Comparison of ENCODE assay signal across 13 mouse cellular contexts in the genomic region with DNA sequence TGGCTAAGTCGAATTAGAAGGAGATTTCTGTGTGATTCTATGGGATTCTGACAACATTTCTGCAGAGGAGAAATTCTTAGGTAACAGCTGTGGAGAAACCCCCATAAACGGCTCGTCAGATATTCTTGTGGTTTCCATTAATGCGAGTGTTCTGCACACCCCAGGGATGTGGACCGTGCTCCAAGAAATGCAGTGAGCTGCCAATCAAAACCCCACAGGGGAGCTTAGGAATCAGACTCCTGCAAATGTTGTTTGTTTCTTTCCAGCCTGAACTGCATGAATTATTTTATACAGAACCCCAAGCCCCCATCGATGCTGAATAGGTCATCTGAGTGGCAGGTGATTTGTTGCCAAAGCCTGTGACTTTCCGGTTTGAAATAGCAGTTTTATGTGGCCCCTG.
DNase-seq lines count a peak whose midpoint lies in the region; ATAC-seq and TF ChIP-seq lines count a peak whose summit lies in the region.
"Had no signal": no experiment of that assay in that cellular context is flagged by ENCODE, and none has a peak within 500 bp of the region (broad histone marks: within the 10 kb centered on the region; RNA-seq: fewer than 3 reads in every experiment).

No protein-coding gene starts in this region.

- no peak overlapping the region for H3K4me3 ChIP-seq in limb, embryonic 11.5 days (ENCODE audit: low read depth, low read length)
- no peak overlapping the region for H3K4me3 ChIP-seq in limb, embryonic 10.5 days
- H3K4me3 ChIP-seq in forebrain, postnatal 0 days (ENCODE audit: low read depth, low read length): no peak overlapping the region
- no peak overlapping the region for H3K4me3 ChIP-seq in limb, embryonic 13.5 days
- H3K4me3 ChIP-seq: heart, embryonic 13.5 days; liver, embryonic 15.5 days had no signal

- DNase-seq in limb, embryonic 11.5 days (ENCODE audit: low spot score): no peak
- DNase-seq in limb, embryonic 10.5 days (ENCODE audit: low spot score): no peak
- no peak for DNase-seq in forebrain, postnatal 0 days
- peak; percentile 48 for DNase-seq in retina, postnatal 1 day
- DNase-seq in spleen, adult 18-20 months: no peak
- no peak for DNase-seq in adrenal gland, postnatal 4 days (ENCODE audit: low spot score in 2 of 2)
- DNase-seq: adrenal gland, postnatal 14 days; kidney, postnatal 4 days had no signal

- no peaks in the 10 kb centered on the region for H3K9me3 ChIP-seq in limb, embryonic 11.5 days (ENCODE audit: control insufficient read depth, low read length)
- no peaks in the 10 kb centered on the region for H3K9me3 ChIP-seq in limb, embryonic 10.5 days (replicated peaks)
- no peaks in the 10 kb centered on the region for H3K9me3 ChIP-seq in forebrain, postnatal 0 days (ENCODE audit: low read length)
- 0 out of 2 replicates have a peak, but pooled peaks cover 5% of the 10 kb centered on the region for H3K9me3 ChIP-seq in limb, embryonic 13.5 days
- H3K9me3 ChIP-seq: heart, embryonic 13.5 days; liver, embryonic 15.5 days had no signal

- H3K9ac ChIP-seq in limb, embryonic 11.5 days (ENCODE audit: low read length): peak overlapping the region; percentile 7; the same call in 1 of the 2 replicates
- H3K9ac ChIP-seq in forebrain, postnatal 0 days: no peak overlapping the region
- no peak overlapping the region for H3K9ac ChIP-seq in limb, embryonic 13.5 days
- H3K9ac ChIP-seq: heart, embryonic 13.5 days; liver, embryonic 15.5 days had no signal

- no peaks in the 10 kb centered on the region for H3K4me1 ChIP-seq in limb, embryonic 11.5 days (ENCODE audit: control insufficient read depth, insufficient read depth, low read length)
- H3K4me1 ChIP-seq in limb, embryonic 10.5 days: no peaks in the 10 kb centered on the region
- H3K4me1 ChIP-seq in forebrain, postnatal 0 days (ENCODE audit: insufficient read depth): no peaks in the 10 kb centered on the region
- H3K4me1 ChIP-seq in limb, embryonic 13.5 days: peaks cover 15% of the 10 kb centered on the region
- H3K4me1 ChIP-seq: heart, embryonic 13.5 days; liver, embryonic 15.5 days had no signal

- H3K27me3 ChIP-seq in limb, embryonic 11.5 days (ENCODE audit: control insufficient read depth, insufficient read depth, low read length): no peaks in the 10 kb centered on the region
- no peaks in the 10 kb centered on the region for H3K27me3 ChIP-seq in limb, embryonic 10.5 days (ENCODE audit: low read depth, poor library complexity, severe bottlenecking)
- H3K27me3 ChIP-seq in forebrain, postnatal 0 days (ENCODE audit: insufficient read depth, low read length): no peaks in the 10 kb centered on the region
- no peaks in the 10 kb centered on the region for H3K27me3 ChIP-seq in limb, embryonic 13.5 days
- H3K27me3 ChIP-seq: CH12.LX; heart, embryonic 13.5 days; liver, embryonic 15.5 days had no signal

- WGBS in limb, embryonic 11.5 days: 70% methylated on average over 7 of the region's 7 CpGs
- WGBS in limb, embryonic 10.5 days: 83% methylated on average over 7 of the region's 7 CpGs
- 25% methylated on average over 7 of the region's 7 CpGs for whole genome bisulfite sequencing in forebrain, postnatal 0 days
- 33% methylated on average over 7 of the region's 7 CpGs for WGBS in limb, embryonic 13.5 days

- H3K27ac ChIP-seq in limb, embryonic 11.5 days (replicated peaks; ENCODE audit: low read depth, low read length): no peak overlapping the region
- no peak overlapping the region for H3K27ac ChIP-seq in limb, embryonic 10.5 days
- H3K27ac ChIP-seq in forebrain, postnatal 0 days (ENCODE audit: low read depth, low read length): no peak overlapping the region
- H3K27ac ChIP-seq in limb, embryonic 13.5 days: no peak overlapping the region
- H3K27ac ChIP-seq: heart, embryonic 13.5 days; liver, embryonic 15.5 days; macrophage had no signal

- no peak for TF ChIP-seq CTCF in forebrain, postnatal 0 days (IDR thresholded peaks at IDR 0.05; ENCODE audit: low read depth)

- ATAC-seq in limb, embryonic 11.5 days (ENCODE audit: insufficient number of reproducible peaks, low FRiP score, low TSS enrichment, low read depth): no peak
- peak; percentile 58 for ATAC-seq in forebrain, postnatal 0 days
- peak; percentile 70; the same call in 1 of the 2 replicates for ATAC-seq in limb, embryonic 13.5 days (ENCODE audit: low FRiP score, low read depth)

- no peaks in the 10 kb centered on the region for H3K36me3 ChIP-seq in limb, embryonic 11.5 days (ENCODE audit: control insufficient read depth, insufficient read depth, low read length)
- H3K36me3 ChIP-seq in limb, embryonic 10.5 days: no peaks in the 10 kb centered on the region
- H3K36me3 ChIP-seq in forebrain, postnatal 0 days (ENCODE audit: insufficient read depth): no peaks in the 10 kb centered on the region
- H3K36me3 ChIP-seq in limb, embryonic 13.5 days: no peaks in the 10 kb centered on the region
- H3K36me3 ChIP-seq: heart, embryonic 13.5 days; liver, embryonic 15.5 days had no signal

- no peak overlapping the region for H3K4me2 ChIP-seq in limb, embryonic 11.5 days (ENCODE audit: low read depth, severe bottlenecking)
- H3K4me2 ChIP-seq in forebrain, postnatal 0 days (ENCODE audit: low read depth): no peak overlapping the region
- no peak overlapping the region for H3K4me2 ChIP-seq in limb, embryonic 13.5 days (replicated peaks)
- H3K4me2 ChIP-seq: heart, embryonic 13.5 days; liver, embryonic 15.5 days had no signal
